Mouse (Mus musculus): ENCODE results near the gene Calm5.
"Not testable (repeated sequence)": the region's sequence is repeated elsewhere in the genome, so short reads cannot be mapped to it uniquely, and the experiment has no call there.

The Calm5 gene

GRCm38 (mm10) chr13:3866355-3867052, 12.5 kb downstream of the Calm5 start:
- DNase-seq (ENCODE audit: low spot score), result no peak

GRCm38 (mm10) chr13:3867158-3867557, 13.2 kb downstream of the Calm5 start:
- DNase-seq (ENCODE audit: low spot score), result no peak

- DNase-seq (ENCODE audit: low spot score), result no peak
Measured at GRCm38 (mm10) chr13:3869901-3870300, 15.9 kb downstream of the Calm5 start.

- DNase-seq (ENCODE audit: low spot score), result no peak
Measured at GRCm38 (mm10) chr13:3872832-3873231, 18.9 kb downstream of the Calm5 start.

GRCm38 (mm10) chr13:3876448-3876847, 22.5 kb downstream of the Calm5 start:
- peak; percentile 31 for DNase-seq (ENCODE audit: low spot score)

GRCm38 (mm10) chr13:3877185-3877584, 23.2 kb downstream of the Calm5 start:
- DNase-seq (ENCODE audit: low spot score), result no peak

GRCm38 (mm10) chr13:3877679-3878220, 23.8 kb downstream of the Calm5 start:
- no peak for DNase-seq (ENCODE audit: low spot score)

GRCm38 (mm10) chr13:3886663-3887062, 32.7 kb downstream of the Calm5 start:
- no peak for DNase-seq (ENCODE audit: low spot score)

GRCm38 (mm10) chr13:3889111-3889510, 35.1 kb downstream of the Calm5 start:
- DNase-seq (ENCODE audit: low spot score), result no peak

- no peak for DNase-seq (ENCODE audit: low spot score)
Measured at GRCm38 (mm10) chr13:3890061-3890460, 36.1 kb downstream of the Calm5 start.

- no peak for DNase-seq (ENCODE audit: low spot score)
Measured at GRCm38 (mm10) chr13:3891479-3892087, 37.6 kb downstream of the Calm5 start.

- no peak for DNase-seq (ENCODE audit: low spot score)
Measured at GRCm38 (mm10) chr13:3892601-3893000, 38.6 kb downstream of the Calm5 start.

- peak; percentile 85 for DNase-seq (ENCODE audit: low spot score)
Measured at GRCm38 (mm10) chr13:3893126-3893734, 39.3 kb downstream of the Calm5 start.

- DNase-seq (ENCODE audit: low spot score), result no peak
Measured at GRCm38 (mm10) chr13:3894549-3894948, 40.6 kb downstream of the Calm5 start.

GRCm38 (mm10) chr13:3895397-3895980, 41.5 kb downstream of the Calm5 start:
- DNase-seq (ENCODE audit: low spot score), result no peak

GRCm38 (mm10) chr13:3896032-3896431, 42.1 kb downstream of the Calm5 start:
- no peak for DNase-seq (ENCODE audit: low spot score)

GRCm38 (mm10) chr13:3896913-3897312, 42.9 kb downstream of the Calm5 start:
- DNase-seq (ENCODE audit: low spot score), result peak; percentile 86

- not testable (repeated sequence) for DNase-seq (ENCODE audit: low spot score)
Measured at GRCm38 (mm10) chr13:3898202-3898601, 44.2 kb downstream of the Calm5 start.

GRCm38 (mm10) chr13:3899301-3899700, 45.3 kb downstream of the Calm5 start:
- DNase-seq (ENCODE audit: low spot score), result no peak
